Mouse (Mus musculus): Measurements from ENCODE around the gene Sptbn4.

DNA sequence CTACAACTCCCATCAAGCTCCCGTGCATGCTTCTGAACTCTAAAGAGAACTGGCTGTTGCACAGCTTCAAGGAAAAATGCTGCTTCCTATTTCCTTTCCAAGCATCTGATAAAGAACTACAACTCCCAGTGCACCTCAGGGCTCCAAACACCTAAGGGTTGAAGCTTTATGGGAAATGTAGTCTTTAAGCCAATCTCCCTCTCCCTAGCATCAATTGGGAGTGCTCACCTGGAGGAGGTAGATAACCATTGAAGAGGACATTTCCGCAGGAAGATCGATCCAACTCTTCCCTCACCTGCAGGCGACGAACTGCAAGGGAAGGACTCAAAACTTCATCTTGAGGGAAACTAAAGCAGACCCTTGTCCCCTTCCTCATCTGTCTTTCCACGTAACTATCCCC lies 93.3 kb downstream of the Sptbn4 start:
- no peak for TF ChIP-seq CTCF (conservative IDR thresholded peaks at IDR 0.05; ENCODE audit: insufficient read depth, insufficient read length, low read depth, low read length)
- TF ChIP-seq POLR2A (IDR thresholded peaks at IDR 0.05; ENCODE audit: low read depth, low read length): no peak
